Mouse (Mus musculus) kidney, postnatal 0 days (tissue): ENCODE measurements around the gene Slc25a35. TPM values are rescaled to one million over a fixed set of nuclear protein-coding genes. Genes with fewer than 3 reads are reported as not detected.
"Not testable (repeated sequence)": the region's sequence is repeated elsewhere in the genome, so short reads cannot be mapped to it uniquely, and the experiment has no call there.

ENCODE experiments used
- ATAC-seq: fragments of 200-750 bp; cut with Nextera tagmentation; replicated peaks from 2 replicates; pipeline ENCODE4 v1.8.0; 2017; ENCODE audit warnings: low read depth, moderate number of reproducible peaks, moderate TSS enrichment, moderate library complexity; ENCODE audit not compliant: low FRiP score
- DNase-seq: peaks from one replicate; pipeline ENCODE4 v3.0.0-alpha.2; 2016; ENCODE audit warnings: low spot score
- H3K27ac ChIP-seq: fragments of 300-500 bp; sonication (generic); 2 replicates; pipeline ENCODE4 v1.5.1; 2014; ENCODE audit warnings: mild to moderate bottlenecking
- H3K27me3 ChIP-seq: fragments of 300-500 bp; sonication (generic); 2 replicates; pipeline ENCODE4 v1.6.1; 2014; ENCODE audit warnings: low read length, mixed read lengths; ENCODE audit not compliant: insufficient read depth
- H3K36me3 ChIP-seq: fragments of 300-500 bp; sonication (generic); 2 replicates; pipeline ENCODE4 v1.6.1; 2014; ENCODE audit warnings: low read length, mixed read lengths; ENCODE audit not compliant: insufficient read depth
- H3K4me1 ChIP-seq: fragments of 300-500 bp; sonication (generic); replicated peaks from 2 replicates; pipeline ENCODE4 v1.6.1; 2014; ENCODE audit warnings: antibody characterized with exemption, low read length, mixed read lengths; ENCODE audit not compliant: insufficient read depth
- H3K4me2 ChIP-seq: fragments of 300-500 bp; sonication (generic); 2 replicates; pipeline ENCODE4 v1.6.1; 2014; ENCODE audit warnings: mild to moderate bottlenecking, low read length, moderate library complexity, mixed read lengths
- H3K4me3 ChIP-seq: fragments of 300-500 bp; sonication (generic); replicated peaks from 2 replicates; pipeline ENCODE4 v1.5.1; 2014; ENCODE audit warnings: low read depth, low read length
- H3K9ac ChIP-seq: fragments of 300-500 bp; sonication (generic); 2 replicates; pipeline ENCODE4 v1.6.1; 2014; ENCODE audit warnings: low read depth, low read length
- H3K9me3 ChIP-seq: fragments of 300-500 bp; sonication (generic); replicated peaks from 2 replicates; pipeline ENCODE4 v1.6.1; 2016; ENCODE audit warnings: low read length, inconsistent platforms, mixed read lengths
- CTCF ChIP-seq: IDR thresholded peaks from 2 replicates; pipeline ENCODE4 v1.5.1; 2016; ENCODE audit warnings: antibody characterized with exemption, low read depth, mild to moderate bottlenecking, moderate library complexity
- WGBS: fragments of 180-500 bp; shearing (Covaris S2); extraction: QIAGEN DNeasy Blood & Tissue Kit; methylation state at CpG from one replicate; pipeline ENCODE4 v1.1.7; 2014; 5-methylcytosine and 5-hydroxymethylcytosine counted together
- polyA plus RNA-seq: library from polyadenylated mRNA; unstranded; fragments of >200 nt; fragmentation: Nextera tagmentation; extraction: Ambion mirVana; gene quantifications from 2 replicates; pipeline ENCODE4 v1.2.1, GENCODE M21; 2015

Slc25a35 gene
- polyA plus RNA-seq, 1 experiment from 2014 or later, result 11.5 TPM

DNA sequence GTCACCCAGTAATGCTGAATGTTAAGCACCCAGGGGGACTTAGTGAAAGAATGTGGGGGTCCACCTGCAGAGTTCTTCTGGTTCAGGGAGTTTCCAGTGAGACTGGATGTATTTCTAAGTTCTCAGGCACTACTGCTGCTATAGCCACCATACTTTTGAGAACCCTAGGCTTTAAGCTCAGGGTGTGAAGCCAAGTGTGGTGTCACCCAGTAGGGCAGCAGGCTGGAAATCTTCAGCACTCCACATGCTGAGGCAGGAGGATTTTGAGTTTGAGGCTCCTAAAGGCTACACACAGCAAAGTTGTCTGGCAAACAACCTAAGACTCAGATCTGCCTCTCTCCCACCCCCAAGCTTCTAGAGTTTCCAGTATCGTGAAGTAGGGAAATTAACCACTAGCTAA is 1.4 kb upstream of the Slc25a35 start:
- no peak overlapping the region for H3K9ac ChIP-seq
- ATAC-seq (no peak), DNase-seq (no peak)
- no peaks in the 10 kb centered on the region for H3K27me3 ChIP-seq
- no peak overlapping the region for H3K4me3 ChIP-seq
- WGBS, result 28% methylated on average over 1 of the region's 1 CpGs
- no peaks in the 10 kb centered on the region for H3K36me3 ChIP-seq
- H3K4me2 ChIP-seq, result no peak overlapping the region
- H3K4me1 ChIP-seq, result peaks cover 6% of the 10 kb centered on the region; the same call in 1 of the 2 replicates
- no peak overlapping the region for H3K27ac ChIP-seq
- H3K9me3 ChIP-seq, result no peaks in the 10 kb centered on the region
- no peak for TF ChIP-seq CTCF

DNA sequence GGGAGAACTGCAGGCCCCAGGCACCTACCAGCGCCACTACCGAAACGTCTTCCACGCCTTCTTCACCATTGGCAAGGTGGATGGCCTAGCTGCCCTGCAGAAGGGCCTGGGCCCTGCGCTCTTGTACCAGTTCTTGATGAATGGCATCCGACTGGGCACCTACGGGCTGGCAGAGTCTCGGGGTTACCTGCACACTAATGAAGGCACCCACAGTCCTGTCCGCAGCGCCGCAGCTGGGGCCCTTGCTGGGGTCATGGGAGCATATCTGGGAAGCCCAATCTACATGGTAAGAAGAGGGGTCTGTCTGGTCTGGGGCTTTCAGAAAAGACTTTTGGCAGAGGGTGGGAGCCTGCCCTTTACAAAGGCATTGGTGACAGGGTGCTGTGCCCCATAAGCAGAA is 821 bp downstream of the Slc25a35 start:
- DNase-seq (no peak), ATAC-seq (no peak)
- Histone ChIP-seq H3K27me3 (no peaks in the 10 kb centered on the region), H3K27ac (no peak overlapping the region), H3K4me2 (peak overlapping the region; percentile 81), H3K9ac (0 out of 2 replicates have a peak overlapping the region, but pooled peaks have one; percentile 44), H3K9me3 (no peaks in the 10 kb centered on the region), H3K36me3 (no peaks in the 10 kb centered on the region), H3K4me1 (peaks cover 6% of the 10 kb centered on the region; the same call in 1 of the 2 replicates), H3K4me3 (no peak overlapping the region)
- WGBS, result 88% methylated on average over 11 of the region's 11 CpGs
- no peak for TF ChIP-seq CTCF

DNA sequence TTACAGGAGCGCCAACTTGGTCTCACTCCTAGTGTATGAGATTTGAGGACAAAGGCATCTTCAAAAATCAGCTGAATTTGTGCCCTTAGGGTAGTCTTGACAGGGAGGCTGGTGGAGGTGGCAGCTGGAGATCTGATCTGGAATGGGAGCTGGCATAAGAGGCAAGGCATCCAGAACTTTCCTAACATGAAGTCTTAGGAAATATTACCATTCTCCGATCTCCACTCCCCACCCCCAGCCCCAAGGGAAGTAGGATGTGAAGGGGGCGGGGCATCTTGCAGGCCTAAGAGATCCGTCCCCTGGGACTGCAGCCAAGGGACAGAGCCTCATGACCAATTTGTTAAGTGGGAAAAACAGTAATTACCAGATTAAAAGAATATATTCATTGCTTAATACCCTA is 2.3 kb downstream of the Slc25a35 start:
- Histone ChIP-seq H3K27ac (no peak overlapping the region), H3K36me3 (no peaks in the 10 kb centered on the region), H3K4me2 (no peak overlapping the region), H3K9me3 (no peaks in the 10 kb centered on the region), H3K27me3 (no peaks in the 10 kb centered on the region), H3K4me1 (peaks cover 6% of the 10 kb centered on the region; the same call in 1 of the 2 replicates), H3K4me3 (no peak overlapping the region), H3K9ac (no peak overlapping the region)
- TF ChIP-seq CTCF, result no peak
- peak; percentile 42 for DNase-seq
- 71% methylated on average over 4 of the region's 4 CpGs for WGBS
- ATAC-seq, result no peak

DNA sequence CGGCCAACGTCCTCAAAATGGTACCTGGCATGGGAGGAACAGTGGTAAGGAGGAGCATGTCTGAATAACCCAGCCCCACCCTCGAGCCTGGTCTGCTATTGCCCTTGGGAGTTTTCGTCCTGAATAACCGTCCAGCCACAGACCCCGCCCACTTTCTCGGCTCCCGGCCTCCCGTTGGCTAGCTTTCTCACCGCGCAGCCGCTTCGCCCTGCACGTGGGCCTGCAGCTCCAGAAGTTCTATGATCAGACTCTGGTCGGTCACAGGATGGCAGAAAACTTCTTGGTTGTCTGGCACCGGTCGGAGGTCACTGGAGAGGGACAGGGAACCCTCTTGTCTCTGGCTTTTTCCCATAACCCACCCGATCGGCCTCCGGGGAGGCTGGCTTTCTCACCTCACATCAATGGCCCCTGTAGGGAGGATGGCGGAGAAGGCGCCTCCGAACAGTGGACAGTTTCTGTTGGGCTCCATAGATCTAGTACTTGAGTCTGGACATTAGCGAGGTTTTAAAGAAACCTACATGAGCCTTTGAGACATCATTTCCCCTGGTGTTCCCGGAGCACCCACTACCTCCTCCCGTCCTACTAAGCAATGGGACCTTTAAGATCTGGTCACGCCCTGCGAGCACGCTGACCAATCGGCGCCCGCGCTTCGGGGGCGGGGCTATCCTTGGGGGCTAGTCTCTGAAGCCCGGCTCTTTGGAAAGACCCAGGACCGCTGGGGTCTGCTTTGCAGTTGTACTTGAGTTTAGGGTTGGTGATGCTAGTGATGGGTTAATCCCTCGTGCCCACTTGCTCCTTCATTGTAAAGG is 5.5 kb downstream of the Slc25a35 start:
- H3K36me3 ChIP-seq, H3K4me1 ChIP-seq, H3K27ac ChIP-seq, H3K27me3 ChIP-seq, H3K9me3 ChIP-seq: not testable (repeated sequence)
- under 1% methylated on average over 37 of the region's 38 CpGs for WGBS
- DNase-seq (peak; percentile 92), ATAC-seq (peak; percentile 86)
- H3K4me3 ChIP-seq, result peak overlapping the region; percentile 39
- peak overlapping the region; percentile 35; the same call in 1 of the 2 replicates for H3K9ac ChIP-seq
- H3K4me2 ChIP-seq, result peak overlapping the region; percentile 68

- Histone ChIP-seq H3K4me1 (no peaks in the 10 kb centered on the region), H3K27ac (no peak overlapping the region), H3K4me3 (peak overlapping the region; percentile 39), H3K4me2 (peak overlapping the region; percentile 68), H3K27me3 (no peaks in the 10 kb centered on the region), H3K9ac (peak overlapping the region; percentile 35; the same call in 1 of the 2 replicates), H3K36me3 (no peaks in the 10 kb centered on the region), H3K9me3 (no peaks in the 10 kb centered on the region)
- no peak for ATAC-seq
- no peak for TF ChIP-seq CTCF
- DNase-seq, result no peak
- 32% methylated on average over 6 of the region's 6 CpGs for WGBS
Observed at GRCm38 (mm10) chr11:68974059-68974450, 6.1 kb downstream of the Slc25a35 start.

DNA sequence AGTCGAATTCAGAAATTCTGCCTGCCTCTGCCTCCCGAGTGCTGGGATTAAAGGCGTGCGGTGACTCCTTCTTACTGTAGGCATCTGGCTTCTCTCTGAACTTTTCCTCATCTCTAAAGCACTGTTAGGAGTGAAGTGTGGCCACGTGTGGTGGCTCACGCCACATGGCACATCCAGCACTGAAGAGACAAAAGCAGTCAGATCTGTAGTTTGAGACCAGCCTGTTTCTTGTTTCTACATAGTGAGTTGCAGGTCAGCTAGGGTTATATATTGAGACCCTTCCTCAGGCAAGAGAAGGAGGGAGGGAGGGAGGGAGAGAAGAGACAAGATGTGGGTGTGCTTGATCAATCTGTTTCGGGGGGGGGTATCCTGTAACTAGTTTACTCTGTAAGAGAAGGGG is 7.2 kb downstream of the Slc25a35 start, which contains the start of gene Rangrf:
Rangrf (minus strand) TSS at position 101 of the 400 bp plus-strand sequence.
- ATAC-seq, result no peak
- Histone ChIP-seq H3K9me3 (no peaks in the 10 kb centered on the region), H3K4me2 (peak within 1 kb of the TSS; percentile 68), H3K4me1 (no peaks in the 10 kb centered on the region), H3K27ac (no peak within 1 kb of the TSS), H3K36me3 (no peaks in the 10 kb centered on the region), H3K27me3 (no peaks in the 10 kb centered on the region), H3K4me3 (peak within 1 kb of the TSS; percentile 39), H3K9ac (peak within 1 kb of the TSS; percentile 35; the same call in 1 of the 2 replicates)
- no peak for DNase-seq
- TF ChIP-seq CTCF, result no peak
- WGBS, result 85% methylated on average over 7 of the region's 7 CpGs
